Mouse (Mus musculus): Measurements from ENCODE around the gene Gm20388.

Gm20388 gene

DNA sequence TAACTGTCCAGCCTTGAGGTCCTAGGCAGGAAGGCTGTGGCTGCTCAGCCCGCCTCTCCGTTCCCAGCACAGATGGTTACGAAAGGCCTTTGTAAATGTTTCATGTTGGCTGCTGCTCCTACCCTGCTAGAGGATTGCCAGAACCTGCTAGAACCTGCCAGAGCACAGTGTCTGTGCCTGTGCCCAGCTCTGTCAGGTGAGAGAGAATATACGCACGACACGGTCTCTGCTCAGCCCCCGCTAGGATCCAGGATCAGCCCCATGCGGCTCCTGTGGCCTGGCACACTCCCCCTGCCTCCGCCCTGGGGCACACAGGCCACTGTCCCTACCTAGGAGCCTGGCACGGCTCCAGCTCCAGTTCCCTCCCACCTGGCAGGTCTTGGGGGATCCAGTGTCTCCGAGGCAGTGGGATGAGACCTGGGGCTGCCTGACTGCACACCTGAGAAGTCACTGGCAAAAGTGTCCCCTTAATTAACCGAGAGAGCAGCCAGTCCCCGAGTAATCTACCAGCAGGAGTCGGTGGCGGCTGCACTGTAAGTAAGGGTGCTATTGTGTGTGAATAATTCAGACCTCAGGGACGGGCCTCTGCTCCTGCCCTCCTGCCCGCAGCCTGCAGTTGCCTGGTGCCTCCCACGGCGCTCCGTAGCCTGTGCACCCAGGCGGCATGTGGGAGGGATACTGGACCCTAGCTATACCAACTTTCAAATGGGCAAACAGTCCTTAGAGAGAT, 527.2 kb downstream of the Gm20388 start:
- DNase-seq (ENCODE audit: extremely low read depth, insufficient read length, low spot score): no peak

- DNase-seq (ENCODE audit: extremely low read depth, insufficient read length, low spot score): no peak
These were observed 528.7 kb downstream of the Gm20388 start for GRCm38 (mm10) chr8:120439309-120439708.

GRCm38 (mm10) chr8:120440739-120441138, 530.1 kb downstream of the Gm20388 start:
- DNase-seq (ENCODE audit: extremely low read depth, insufficient read length, low spot score): no peak

- DNase-seq (ENCODE audit: extremely low read depth, insufficient read length, low spot score): no peak
These were observed 531.0 kb downstream of the Gm20388 start for GRCm38 (mm10) chr8:120441637-120442036.

GRCm38 (mm10) chr8:120442306-120443003, 531.8 kb downstream of the Gm20388 start:
- no peak for DNase-seq (ENCODE audit: extremely low read depth, insufficient read length, low spot score)

- DNase-seq (ENCODE audit: extremely low read depth, insufficient read length, low spot score): no peak
These were observed 534.6 kb downstream of the Gm20388 start for GRCm38 (mm10) chr8:120445249-120445648.

- DNase-seq (ENCODE audit: extremely low read depth, insufficient read length, low spot score): no peak
These were observed 537.5 kb downstream of the Gm20388 start for GRCm38 (mm10) chr8:120448131-120448530.

DNA sequence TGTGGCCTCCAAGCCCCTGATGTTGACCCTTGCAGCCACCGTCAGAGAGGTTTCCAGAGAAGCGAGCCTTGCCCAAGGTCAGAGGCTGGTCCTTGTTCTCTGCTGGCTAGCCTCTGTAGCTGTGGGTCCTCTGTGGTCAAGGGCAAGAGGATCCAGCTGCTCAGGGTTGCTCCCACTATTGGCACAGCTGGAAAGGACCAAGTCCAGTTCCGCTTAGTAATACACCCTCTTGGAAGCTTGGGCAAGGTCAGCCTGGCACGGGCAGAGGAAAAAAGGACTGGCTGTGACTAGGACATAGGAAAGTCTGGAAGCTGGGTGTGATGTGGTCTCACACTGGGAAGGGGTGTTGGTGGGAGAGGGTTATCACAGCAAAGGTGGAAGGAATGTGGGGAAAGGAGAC, 538.5 kb downstream of the Gm20388 start:
- peak; percentile 29 for DNase-seq (ENCODE audit: extremely low read depth, insufficient read length, low spot score)

DNA sequence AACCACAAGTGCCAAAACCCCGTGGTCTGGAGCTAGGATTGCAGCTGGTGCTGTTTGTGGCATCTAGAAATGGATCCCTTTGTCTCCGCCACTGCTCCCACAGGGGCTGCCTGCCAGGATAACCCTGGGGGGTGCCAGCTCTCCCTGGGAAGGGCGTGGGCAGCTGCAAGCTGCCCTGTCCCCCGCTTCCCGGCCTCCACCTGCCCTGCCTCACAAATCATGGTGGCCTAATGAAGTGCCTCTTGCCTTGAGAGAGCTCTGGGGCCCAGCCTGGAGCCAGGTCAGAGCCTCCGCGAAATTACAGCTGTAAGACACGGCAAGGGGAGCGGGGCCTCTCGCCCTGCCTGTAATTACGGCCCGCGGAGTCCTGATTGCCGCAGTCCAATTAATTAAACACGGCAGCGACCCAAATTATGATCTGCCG, 539.0 kb downstream of the Gm20388 start:
- DNase-seq (ENCODE audit: extremely low read depth, insufficient read length, low spot score): peak; percentile 31

DNA sequence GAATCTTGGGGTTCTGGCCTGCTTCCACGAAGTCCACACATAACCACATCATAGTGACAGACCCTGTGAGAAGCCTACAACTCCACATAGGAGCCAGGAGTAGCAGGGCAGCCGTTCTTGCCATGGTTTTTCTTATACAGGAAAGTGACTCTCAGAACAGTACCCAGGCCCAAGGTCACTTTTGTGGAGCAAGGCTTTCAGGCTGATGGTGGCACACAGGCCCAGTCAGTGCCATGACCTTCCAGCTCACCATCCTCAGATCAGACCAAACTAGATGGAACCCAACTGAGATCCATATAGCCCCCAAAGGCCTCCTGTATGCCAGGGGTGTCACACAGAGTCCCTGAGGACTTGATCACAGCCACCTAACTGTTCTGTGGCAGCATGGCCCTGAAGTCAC, 541.5 kb downstream of the Gm20388 start:
- no peak for DNase-seq (ENCODE audit: extremely low read depth, insufficient read length, low spot score)

- DNase-seq (ENCODE audit: extremely low read depth, insufficient read length, low spot score): no peak
These were observed 543.8 kb downstream of the Gm20388 start for GRCm38 (mm10) chr8:120454404-120454803.

DNA sequence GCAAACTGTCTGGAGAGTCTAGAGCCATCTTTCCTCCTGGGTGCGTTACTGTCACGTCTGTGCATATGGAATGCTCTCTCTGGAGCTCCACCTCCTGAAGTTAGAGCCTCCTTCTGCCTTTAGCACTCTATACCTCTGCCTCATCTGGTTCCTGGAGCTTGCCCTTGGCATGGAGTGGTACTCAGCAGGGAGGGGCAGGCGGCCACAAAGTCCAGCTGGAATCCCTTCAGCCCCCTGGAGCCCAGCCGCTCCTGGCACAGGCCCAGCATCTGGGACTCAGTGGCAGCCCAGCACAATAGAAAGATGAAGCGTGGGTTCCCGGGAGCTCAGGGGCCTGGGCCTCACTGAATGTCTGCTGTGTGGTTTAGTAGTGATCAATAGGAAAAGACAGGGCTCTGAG, 549.7 kb downstream of the Gm20388 start:
- DNase-seq (ENCODE audit: extremely low read depth, insufficient read length, low spot score): no peak

- no peak for DNase-seq (ENCODE audit: extremely low read depth, insufficient read length, low spot score)
These were observed 551.5 kb downstream of the Gm20388 start for GRCm38 (mm10) chr8:120462119-120462551.

DNA sequence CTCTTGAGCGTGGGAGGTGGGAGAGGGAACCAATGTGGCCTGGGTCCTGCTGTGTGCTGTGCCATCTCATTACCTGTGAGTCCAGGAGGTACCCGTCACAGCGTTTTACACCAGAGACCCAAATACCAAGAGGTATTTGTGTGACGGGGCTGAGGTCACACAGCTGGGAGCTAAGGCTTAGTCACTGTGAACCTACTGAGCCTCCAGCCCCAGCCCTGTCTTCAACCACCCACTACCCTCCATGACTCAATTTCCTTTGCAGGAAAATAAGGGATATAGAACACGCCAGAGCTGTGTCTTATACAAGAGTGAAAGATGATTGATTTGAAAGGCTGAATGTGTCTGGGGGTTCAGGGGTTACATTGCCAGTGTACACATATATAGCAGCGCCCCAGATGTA, 552.0 kb downstream of the Gm20388 start:
- no peak for DNase-seq (ENCODE audit: extremely low read depth, insufficient read length, low spot score)

GRCm38 (mm10) chr8:120463918-120464584, 553.4 kb downstream of the Gm20388 start:
- no peak for DNase-seq (ENCODE audit: extremely low read depth, insufficient read length, low spot score)

DNA sequence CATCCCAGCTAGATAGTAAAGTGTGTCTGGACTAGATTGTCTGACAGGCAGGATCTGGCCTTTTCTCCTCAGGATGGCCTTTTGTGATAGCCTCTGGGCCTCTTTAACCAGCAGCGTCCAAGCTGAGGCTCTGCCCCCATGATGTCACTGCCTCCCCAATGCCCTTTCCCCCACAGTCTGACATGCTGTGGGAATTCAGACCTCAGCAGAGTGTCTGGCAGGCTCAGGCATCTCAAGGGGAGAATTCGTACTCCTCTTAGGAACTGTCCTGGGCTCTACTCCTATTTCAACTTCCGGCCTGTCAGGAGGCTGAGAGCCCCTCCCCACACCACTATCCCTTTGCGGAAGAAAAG, 553.9 kb downstream of the Gm20388 start:
- no peak for DNase-seq (ENCODE audit: extremely low read depth, insufficient read length, low spot score)

- DNase-seq (ENCODE audit: extremely low read depth, insufficient read length, low spot score): no peak
These were observed 555.1 kb downstream of the Gm20388 start for GRCm38 (mm10) chr8:120465710-120466109.

GRCm38 (mm10) chr8:120466266-120466665, 555.6 kb downstream of the Gm20388 start:
- no peak for DNase-seq (ENCODE audit: extremely low read depth, insufficient read length, low spot score)

DNA sequence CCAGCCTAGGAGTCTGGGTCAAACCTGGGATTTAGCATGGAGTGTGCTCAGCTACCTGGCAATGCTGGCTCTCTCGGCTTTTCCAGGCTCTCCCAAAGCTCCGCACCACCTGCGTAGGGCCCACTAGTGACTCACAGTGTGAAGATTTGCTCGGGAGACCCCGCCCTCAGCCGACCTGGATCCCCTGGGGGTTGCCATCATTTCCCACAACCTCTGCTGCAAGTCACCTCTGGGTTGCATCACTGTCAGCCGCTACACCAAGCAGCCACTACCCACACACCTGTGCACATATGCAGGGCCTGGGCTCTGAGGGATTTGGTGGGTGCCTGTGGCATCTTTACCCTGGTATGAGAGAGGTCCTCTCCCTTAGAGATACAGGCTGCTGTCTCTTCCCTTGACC, 557.0 kb downstream of the Gm20388 start:
- no peak for DNase-seq (ENCODE audit: extremely low read depth, insufficient read length, low spot score)

DNA sequence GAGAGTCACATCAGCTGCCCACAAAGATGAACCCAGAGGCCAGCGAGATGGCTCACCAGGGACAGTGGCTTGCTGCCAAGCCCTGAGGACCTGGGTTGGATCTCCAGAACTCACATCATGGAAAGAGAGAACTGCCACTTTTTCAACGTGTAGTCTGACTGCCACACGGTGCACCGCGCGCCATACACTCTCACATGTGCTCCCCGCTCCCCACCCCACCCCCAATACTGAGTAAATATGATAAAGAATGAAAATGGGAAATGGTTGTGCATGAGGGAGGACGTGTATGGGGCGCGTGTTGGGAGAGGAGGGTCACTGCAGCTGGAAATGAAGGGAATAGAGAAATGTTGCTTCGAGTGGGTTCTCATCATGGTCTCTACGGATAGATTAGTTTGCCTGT, 559.5 kb downstream of the Gm20388 start:
- DNase-seq (ENCODE audit: extremely low read depth, insufficient read length, low spot score): no peak

- no peak for DNase-seq (ENCODE audit: extremely low read depth, insufficient read length, low spot score)
These were observed 560.5 kb downstream of the Gm20388 start for GRCm38 (mm10) chr8:120471166-120471565.

GRCm38 (mm10) chr8:120471752-120472151, 561.1 kb downstream of the Gm20388 start:
- no peak for DNase-seq (ENCODE audit: extremely low read depth, insufficient read length, low spot score)

Measured in 3134 (cell line).